Mouse (Mus musculus): ENCODE data around the gene Cacna1d. TPM values are rescaled to one million over a fixed set of nuclear protein-coding genes. Genes with fewer than 3 reads are reported as not detected.

The Cacna1d gene
- total and polyA plus RNA-seq, 3 experiments = 0.04 to 0.30 (median 0.22) TPM

GRCm38 (mm10) chr14:29994976-29995375 is 496.3 kb downstream of the Cacna1d start:
- ATAC-seq (ENCODE audit: extremely low read depth, insufficient number of reproducible peaks, low FRiP score, poor library complexity, severe bottlenecking) (no peak), DNase-seq (ENCODE audit: low spot score) (no peak)
- Histone ChIP-seq H3K27me3 (ENCODE audit: insufficient read depth, low read length) (no peaks in the 10 kb centered on the region), H3K4me1 (ENCODE audit: insufficient read depth, low read depth, low read length) (peaks cover 2% of the 10 kb centered on the region), H3K9me3 (replicated peaks) (no peaks in the 10 kb centered on the region), H3K36me3 (replicated peaks) (peaks cover 87% of the 10 kb centered on the region), H3K4me3 (ENCODE audit: low read depth, low read length) (no peak overlapping the region)
- TF ChIP-seq GATA1 (IDR thresholded peaks at IDR 0.05; ENCODE audit: borderline replicate concordance, low read length) (no peak), GATA2 (IDR thresholded peaks at IDR 0.05; ENCODE audit: borderline replicate concordance, low read depth, low read length) (no peak), TAL1 (conservative IDR thresholded peaks at IDR 0.05; ENCODE audit: low read depth, low read length) (no peak), POLR2AphosphoS5 (IDR thresholded peaks at IDR 0.05; ENCODE audit: insufficient replicate concordance, low read depth, low read length) (no peak), CTCF (IDR thresholded peaks at IDR 0.05; ENCODE audit: low read depth, low read length) (no peak)

Other genes with a start within 250 kb of the Cacna1d start
- 60.7 and 73.2 TPM in 2 replicates for gene Dcp1a, start 11.9 kb downstream of the Cacna1d start, total RNA-seq (2014; fragmentation: Nextera tagmentation)
- gene Dcp1a, start 11.9 kb downstream of the Cacna1d start, total RNA-seq (2017) = 27.2 and 30.5 TPM in 2 replicates
- 43.2 and 43.3 TPM in 2 replicates for gene Dcp1a, start 11.9 kb downstream of the Cacna1d start, polyA plus RNA-seq (2012)
- 143 and 146 TPM in 2 replicates for gene Tkt, start 56.9 kb upstream of the Cacna1d start, total RNA-seq (2014; fragmentation: Nextera tagmentation)
- gene Tkt, start 56.9 kb upstream of the Cacna1d start, total RNA-seq (2017) = 550 and 661 TPM in 2 replicates
- 1,030 and 1,086 TPM in 2 replicates for gene Tkt, start 56.9 kb upstream of the Cacna1d start, polyA plus RNA-seq (2012)
- gene Prkcd, start 134.8 kb upstream of the Cacna1d start, total RNA-seq (2014; fragmentation: Nextera tagmentation) = 31.3 and 43.9 TPM in 2 replicates
- 130 and 138 TPM in 2 replicates for gene Prkcd, start 134.8 kb upstream of the Cacna1d start, total RNA-seq (2017)
- 37.0 and 43.6 TPM in 2 replicates for gene Prkcd, start 134.8 kb upstream of the Cacna1d start, polyA plus RNA-seq (2012)
- 20.8 and 26.9 TPM in 2 replicates for gene Rft1, start 162.9 kb upstream of the Cacna1d start, total RNA-seq (2014; fragmentation: Nextera tagmentation)
- gene Rft1, start 162.9 kb upstream of the Cacna1d start, total RNA-seq (2017) = 14.9 and 15.0 TPM in 2 replicates
- gene Rft1, start 162.9 kb upstream of the Cacna1d start, polyA plus RNA-seq (2012) = 2.7 and 4.4 TPM in 2 replicates
- gene Sfmbt1, start 223.4 kb upstream of the Cacna1d start, total RNA-seq (2014; fragmentation: Nextera tagmentation) = 26.2 and 26.6 TPM in 2 replicates
- 14.8 and 15.7 TPM in 2 replicates for gene Sfmbt1, start 223.4 kb upstream of the Cacna1d start, total RNA-seq (2017)
- 2.0 and 3.1 TPM in 2 replicates for gene Sfmbt1, start 223.4 kb upstream of the Cacna1d start, polyA plus RNA-seq (2012)

Measured in G1E (cell line).